Mouse (Mus musculus): ENCODE measurements around the gene Otos.

- TF ChIP-seq POLR2A (IDR thresholded peaks at IDR 0.05; ENCODE audit: borderline replicate concordance, control insufficient read depth, low read depth, low read length): no peak
- no peak for TF ChIP-seq CTCF (IDR thresholded peaks at IDR 0.05; ENCODE audit: control insufficient read depth, insufficient read depth, low read length)
Observed at GRCm38 (mm10) chr1:92673258-92673782, 24.7 kb upstream of the Otos start.
